Mouse (Mus musculus) ES-E14 (cell line): Measurements from ENCODE around the gene Sar1b.

ENCODE experiments used
- CHD2 ChIP-seq: IDR thresholded peaks from 2 replicates; pipeline ENCODE4 v1.6.1; 2014; ENCODE audit warnings: mild to moderate bottlenecking, low read depth, low read length, inconsistent platforms
- HCFC1 ChIP-seq: IDR thresholded peaks from 2 replicates; pipeline ENCODE4 v1.6.1; 2012; ENCODE audit warnings: low read length, inconsistent platforms, borderline replicate concordance; ENCODE audit not compliant: insufficient read depth
- MAFK ChIP-seq: IDR thresholded peaks from 2 replicates; pipeline ENCODE4 v1.6.1; 2014; ENCODE audit warnings: mild to moderate bottlenecking, low read depth, low read length, inconsistent platforms; ENCODE audit not compliant: insufficient read depth
- ZNF384 ChIP-seq: IDR thresholded peaks from 2 replicates; pipeline ENCODE4 v1.6.1; 2012; ENCODE audit warnings: low read depth, low read length, inconsistent platforms

- TF ChIP-seq CHD2: no peak
- no peak for TF ChIP-seq ZNF384
- no peak for TF ChIP-seq HCFC1
- TF ChIP-seq MAFK: no peak
These were observed 14.0 kb downstream of the Sar1b start for GRCm38 (mm10) chr11:51777478-51777877.
